Mouse (Mus musculus): Measurements from ENCODE around the gene B4galnt4.

DNA sequence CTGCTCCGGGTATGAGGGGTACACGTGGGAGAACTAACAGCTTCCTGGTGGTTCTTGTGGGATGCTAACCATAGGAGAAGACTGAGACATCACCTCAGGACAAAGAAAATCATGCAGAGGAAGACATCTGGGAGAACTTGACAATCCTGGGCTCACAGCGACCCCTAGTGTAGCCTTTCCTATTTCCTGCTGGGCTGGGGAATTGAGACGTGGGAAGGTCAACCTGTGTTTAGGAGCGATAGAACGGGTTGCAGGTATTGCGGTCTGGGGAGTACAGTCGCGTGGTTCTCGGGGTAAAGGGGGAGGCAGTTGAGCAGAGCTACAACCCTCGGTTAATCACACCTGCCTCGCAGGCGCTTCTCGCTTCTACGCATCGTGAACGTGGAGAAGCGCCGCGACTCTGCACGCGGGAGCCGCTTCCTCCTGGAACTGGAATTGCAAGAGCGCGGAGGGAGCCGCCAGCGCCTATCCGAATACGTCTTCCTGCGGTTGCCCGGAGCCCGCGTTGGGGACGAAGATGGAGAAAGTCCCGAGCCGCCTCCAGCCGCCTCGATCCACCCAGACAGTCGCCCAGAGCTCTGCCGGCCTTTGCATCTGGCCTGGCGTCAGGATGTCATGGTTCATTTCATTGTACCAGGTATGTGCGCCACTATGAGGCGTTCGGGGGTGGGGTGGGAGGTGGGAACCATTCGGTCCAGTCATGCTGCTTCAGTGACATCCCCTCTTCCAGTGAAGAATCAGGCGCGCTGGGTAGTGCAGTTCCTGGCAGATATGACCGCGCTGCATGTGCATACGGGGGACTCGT is 9.4 kb downstream of the B4galnt4 start:
- TF ChIP-seq CTCF (IDR thresholded peaks at IDR 0.05; ENCODE audit: low read depth) (peak; percentile 93), EP300 (optimal IDR thresholded peaks at IDR 0.05) (no peak)
